Comparison of ENCODE assay signal across 8 mouse cellular contexts in the genomic region with DNA sequence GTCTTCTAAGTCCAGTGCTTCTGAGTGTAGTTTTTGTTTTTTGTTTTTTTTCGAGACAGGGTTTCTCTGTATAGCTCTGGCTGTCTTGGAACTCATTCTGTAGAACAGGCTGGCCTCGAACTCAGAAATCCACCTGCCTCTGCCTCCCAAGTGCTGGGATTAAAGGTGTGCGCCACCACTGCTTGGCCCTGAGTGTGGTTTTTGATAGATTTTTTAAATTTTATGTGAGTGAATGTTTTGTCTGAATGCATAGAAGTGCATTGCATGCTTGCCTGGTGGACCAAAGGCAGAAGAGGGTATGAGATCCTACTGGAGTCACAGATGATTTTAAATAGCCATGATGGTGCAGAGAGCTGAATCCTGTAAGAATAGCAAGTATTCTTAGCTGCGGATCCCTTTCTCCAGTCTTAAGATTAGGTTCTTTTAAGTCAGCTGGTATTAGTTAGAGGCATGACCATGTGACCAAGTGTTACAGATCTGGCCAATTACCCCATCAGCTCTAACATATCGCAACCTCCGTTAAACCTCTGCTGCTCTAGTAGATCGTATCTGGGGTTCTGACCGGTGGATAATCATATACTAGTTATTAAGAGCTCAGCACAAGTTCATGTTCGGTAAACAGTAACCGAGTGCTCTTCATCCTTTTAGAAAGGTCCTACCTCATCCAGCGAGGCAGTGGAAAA. TPM values are rescaled to one million over a fixed set of nuclear protein-coding genes. Genes with fewer than 3 reads are reported as not detected.
DNase-seq lines count a peak whose midpoint lies in the region; ATAC-seq and TF ChIP-seq lines count a peak whose summit lies in the region.

No protein-coding gene starts in this region.

- peak; percentile 1 for ATAC-seq in inflammation-experienced regulatory T-cells, adult 6 months

- H3K4me1 ChIP-seq in lung, adult 2 months (ENCODE audit: control insufficient read depth, insufficient read depth, low read length): peaks cover 15% of the 10 kb centered on the region

- peak overlapping the region; percentile 98 for H3K4me2 ChIP-seq in myocyte (ENCODE audit: low read depth)

- no peak for TF ChIP-seq POLR2A in lung, adult 2 months (IDR thresholded peaks at IDR 0.05; ENCODE audit: borderline replicate concordance, extremely low read depth, low read depth, low read length)
- TF ChIP-seq POLR2A in myocyte (IDR thresholded peaks at IDR 0.05; ENCODE audit: insufficient read length, low read depth): no peak

- peak overlapping the region; percentile 81 for H3K4me3 ChIP-seq in lung, adult 2 months (replicated peaks; ENCODE audit: extremely low read depth, low read depth, low read length)
- H3K4me3 ChIP-seq in myocyte: peak overlapping the region; percentile 49

- H3ac ChIP-seq in myocyte (ENCODE audit: control insufficient read depth, insufficient read length): peak overlapping the region; percentile 28

- H3K36me3 ChIP-seq in myocyte (ENCODE audit: control insufficient read depth, insufficient read depth): no peaks in the 10 kb centered on the region

- intact Hi-C loops in left cerebral cortex, postnatal 10 days (cut with DNase I): no loop called here

- H3K27me3 ChIP-seq in myocyte (ENCODE audit: control insufficient read depth, insufficient read depth, insufficient read length): no peaks in the 10 kb centered on the region

- H3K79me2 ChIP-seq in myocyte (ENCODE audit: control insufficient read depth, insufficient read depth): no peaks in the 10 kb centered on the region

- WGBS in lung, adult 2 months: 21% methylated on average over 11 of the region's 11 CpGs

- TF ChIP-seq CTCF in lung, adult 2 months (IDR thresholded peaks at IDR 0.05; ENCODE audit: insufficient read depth, low read length): no peak

- DNase-seq in lung, adult 2 months: no peak
- DNase-seq in lung, postnatal 25 days (ENCODE audit: low spot score): no peak
- DNase-seq in embryo, embryonic 11 days: peak; percentile 54
- no peak for DNase-seq in frontal cortex, postnatal 10 days (ENCODE audit: low spot score in 2 of 2)
- no peak for DNase-seq in cerebellum, postnatal 14 days
- no peak for DNase-seq in left cerebral cortex, postnatal 10 days (ENCODE audit: extremely low spot score in 1 of 2, low spot score in 2 of 2)

TF ChIP-seq in myocyte, 11 proteins besides CTCF, POLR2A, EP300 and RAD21:
- TF ChIP-seq MYOG (IDR thresholded peaks at IDR 0.05; ENCODE audit: control insufficient read depth in 1 of 3, insufficient read depth in 1 of 3, insufficient read length in 2 of 3, low read depth in 2 of 3): no peak
- no peak for TF ChIP-seq TCF12 (IDR thresholded peaks at IDR 0.05; ENCODE audit: insufficient read depth, poor library complexity, severe bottlenecking)
- no peak for TF ChIP-seq POLR2AphosphoS2 (IDR thresholded peaks at IDR 0.05; ENCODE audit: insufficient read length, low read depth)
- TF ChIP-seq USF1 (IDR thresholded peaks at IDR 0.05; ENCODE audit: low read depth): peak; percentile 77
- no peak for TF ChIP-seq SRF (IDR thresholded peaks at IDR 0.05; ENCODE audit: control insufficient read depth, insufficient read length, low read depth)
TF ChIP-seq in myocyte: peak in this region for 1.

RNA-seq across cellular contexts. Expression of a gene that starts 0.9 kb away (rescaled TPM):
- polyA plus RNA-seq in lung, adult 2 months (2012; rRNA removed): 216 and 218 TPM in 2 replicates
- polyA plus RNA-seq in inflammation-experienced regulatory T-cells, adult 6 months (2017; shearing (Covaris generic)): 10 to 100 TPM; 62.3 to 88.6 (median 70.5) TPM
- 45.8 TPM for polyA plus RNA-seq in myocyte (2012; fragmentation: generic; extraction: Trizol)
- total RNA-seq in left cerebral cortex, postnatal 10 days (2021): 10 to 100 TPM; 60.5 to 67.2 TPM

RNA-seq across cellular contexts. Expression of a gene that starts 35.0 kb away (rescaled TPM):
- polyA plus RNA-seq in lung, adult 2 months (2012; rRNA removed): not detected in 2 replicates
- not detected for polyA plus RNA-seq in inflammation-experienced regulatory T-cells, adult 6 months (2017; shearing (Covaris generic))
- not detected for polyA plus RNA-seq in myocyte (2012; fragmentation: generic; extraction: Trizol)
- under 1 TPM in 1 of 2 experiments, not detected in 1; 0.26 TPM for total RNA-seq in left cerebral cortex, postnatal 10 days (2021)

RNA-seq across cellular contexts. Expression of a gene that starts 40.0 kb away (rescaled TPM):
- 1.5 and 3.0 TPM in 2 replicates for polyA plus RNA-seq in lung, adult 2 months (2012; rRNA removed)
- polyA plus RNA-seq in inflammation-experienced regulatory T-cells, adult 6 months (2017; shearing (Covaris generic)): 10 to 100 TPM; 43.8 to 49.9 (median 49.6) TPM
- 5.6 TPM for polyA plus RNA-seq in myocyte (2012; fragmentation: generic; extraction: Trizol)
- 10 to 100 TPM; 37.4 to 40.4 TPM for total RNA-seq in left cerebral cortex, postnatal 10 days (2021)

RNA-seq across cellular contexts. Expression of a gene that starts 42.0 kb away (rescaled TPM):
- 0.09 TPM in 1 of 2 replicates, not detected in the other for polyA plus RNA-seq in lung, adult 2 months (2012; rRNA removed)
- polyA plus RNA-seq in inflammation-experienced regulatory T-cells, adult 6 months (2017; shearing (Covaris generic)): not detected
- not detected for polyA plus RNA-seq in myocyte (2012; fragmentation: generic; extraction: Trizol)
- under 1 TPM in 1 of 2 experiments, not detected in 1; 0.47 TPM for total RNA-seq in left cerebral cortex, postnatal 10 days (2021)

RNA-seq across cellular contexts. Expression of a gene that starts 56.1 kb away (rescaled TPM):
- polyA plus RNA-seq in lung, adult 2 months (2012; rRNA removed): 1.6 and 2.1 TPM in 2 replicates
- polyA plus RNA-seq in inflammation-experienced regulatory T-cells, adult 6 months (2017; shearing (Covaris generic)): under 1 TPM in 1 of 3 experiments, not detected in 2; 0.39 TPM
- polyA plus RNA-seq in myocyte (2012; fragmentation: generic; extraction: Trizol): not detected
- total RNA-seq in left cerebral cortex, postnatal 10 days (2021): under 1 TPM; 0.11 to 0.59 TPM
